Mouse (Mus musculus) kidney, adult 2 months (tissue): ENCODE measurements around the gene Ciart. TPM values are rescaled to one million over a fixed set of nuclear protein-coding genes. Genes with fewer than 3 reads are reported as not detected.

Experiments
- DNase-seq: peaks from one replicate; pipeline ENCODE4 v3.0.0; 2021
- H3K27ac ChIP-seq: fragments of 200-500 bp; 2 replicates; pipeline ENCODE4 v1.5.1; 2012; ENCODE audit warnings: low read depth, low read length, control low read depth, inconsistent platforms; ENCODE audit not compliant: insufficient read depth
- H3K27me3 ChIP-seq: fragments of 200-500 bp; replicated peaks from 2 replicates; pipeline ENCODE4 v1.6.1; 2012; ENCODE audit warnings: mild to moderate bottlenecking, moderate library complexity, low read length, inconsistent platforms; ENCODE audit not compliant: control insufficient read depth, insufficient read depth
- H3K36me3 ChIP-seq: fragments of 200-500 bp; 2 replicates; pipeline ENCODE4 v1.6.1; 2012; ENCODE audit warnings: mild to moderate bottlenecking, moderate library complexity, low read length, inconsistent platforms; ENCODE audit not compliant: control insufficient read depth, insufficient read depth
- H3K4me1 ChIP-seq: fragments of 200-500 bp; 2 replicates; pipeline ENCODE4 v1.6.1; 2011; ENCODE audit warnings: low read length; ENCODE audit not compliant: control insufficient read depth, insufficient read depth
- H3K4me3 ChIP-seq: fragments of 200-500 bp; 2 replicates; pipeline ENCODE4 v1.5.1; 2011; ENCODE audit warnings: mild to moderate bottlenecking, low read depth, low read length, control low read depth; ENCODE audit not compliant: insufficient read depth
- CTCF ChIP-seq: fragments of 200-500 bp; conservative IDR thresholded peaks from 2 replicates; pipeline ENCODE4 v1.5.1; 2011; ENCODE audit warnings: low read depth, mild to moderate bottlenecking, control low read depth, low read length, moderate library complexity, mixed read lengths; ENCODE audit not compliant: insufficient read depth, insufficient read length
- POLR2A ChIP-seq: fragments of 200-500 bp; IDR thresholded peaks from one replicate; pipeline ENCODE4 v1.6.1; 2011; ENCODE audit warnings: low read depth, low read length, control low read depth
- WGBS: fragments of 180-500 bp; shearing (Covaris S2); methylation state at CpG from one replicate; pipeline ENCODE4 v1.1.7; 2018; 5-methylcytosine and 5-hydroxymethylcytosine counted together
- polyA plus RNA-seq: library from polyadenylated mRNA; depleted of rRNA; stranded (reverse); fragments of >200 nt; gene quantifications from 2 replicates; pipeline ENCODE4 v1.2.3, GENCODE M21; 2012

The Ciart gene
- polyA plus RNA-seq, 1 experiment = 5.1 TPM

- Histone ChIP-seq H3K36me3 (no peaks in the 10 kb centered on the region), H3K4me3 (no peak overlapping the region), H3K4me1 (peaks cover 8% of the 10 kb centered on the region; the same call in 1 of the 2 replicates), H3K27me3 (no peaks in the 10 kb centered on the region), H3K27ac (no peak overlapping the region)
- WGBS = 83% methylated on average over 4 of the region's 4 CpGs
- no peak for DNase-seq
- TF ChIP-seq POLR2A (no peak), CTCF (no peak)
Measured at GRCm38 (mm10) chr3:95879063-95879462, 3.0 kb downstream of the Ciart start.

GRCm38 (mm10) chr3:95872048-95872447 lies 10.0 kb downstream of the Ciart start:
- H3K36me3 ChIP-seq = no peaks in the 10 kb centered on the region; the same call in 1 of the 2 replicates
- 46% methylated on average over 7 of the region's 7 CpGs for WGBS
- no peak for TF ChIP-seq POLR2A
- no peak for TF ChIP-seq CTCF
- H3K4me3 ChIP-seq = peak overlapping the region; percentile 71
- no peak for DNase-seq
- no peaks in the 10 kb centered on the region for H3K27me3 ChIP-seq
- no peak overlapping the region for H3K27ac ChIP-seq
- peaks cover 9% of the 10 kb centered on the region; the same call in 1 of the 2 replicates for H3K4me1 ChIP-seq

- WGBS = under 1% methylated on average over 33 of the region's 33 CpGs
- H3K4me3 ChIP-seq = peak within 1 kb of the TSS; percentile 71
- peaks cover 12% of the 10 kb centered on the region; the same call in 1 of the 2 replicates for H3K4me1 ChIP-seq
Measured at GRCm38 (mm10) chr3:95871392-95871867, 10.6 kb downstream of the Ciart start, which contains the start of gene Mrps21. TSS of gene Mrps21 (minus strand) at chr3:95871519.

GRCm38 (mm10) chr3:95870976-95871375 lies 11.1 kb downstream of the Ciart start:
- WGBS = 4% methylated on average over 15 of the region's 15 CpGs
- no peak for DNase-seq
- TF ChIP-seq POLR2A = no peak
- no peak for TF ChIP-seq CTCF
- peak overlapping the region; percentile 92 for H3K27ac ChIP-seq
- peak overlapping the region; percentile 71 for H3K4me3 ChIP-seq
- H3K27me3 ChIP-seq = no peaks in the 10 kb centered on the region
- H3K4me1 ChIP-seq = peaks cover 15% of the 10 kb centered on the region; the same call in 1 of the 2 replicates
- H3K36me3 ChIP-seq = no peaks in the 10 kb centered on the region; the same call in 1 of the 2 replicates

More at GRCm38 (mm10) chr3:95871392-95871867, 10.6 kb downstream of the Ciart start, which contains the start of gene Mrps21:
- TF ChIP-seq CTCF (no peak), POLR2A (peak; percentile 86)
- no peaks in the 10 kb centered on the region for H3K27me3 ChIP-seq
- H3K27ac ChIP-seq = peak within 1 kb of the TSS; percentile 92
- peak; percentile 95 for DNase-seq
- no peaks in the 10 kb centered on the region; the same call in 1 of the 2 replicates for H3K36me3 ChIP-seq

- H3K4me1 ChIP-seq = peaks cover 25% of the 10 kb centered on the region; the same call in 1 of the 2 replicates
- 77% methylated on average over 2 of the region's 2 CpGs for WGBS
- H3K36me3 ChIP-seq = no peaks in the 10 kb centered on the region; the same call in 1 of the 2 replicates
Measured at GRCm38 (mm10) chr3:95867408-95867807, 14.6 kb downstream of the Ciart start.

GRCm38 (mm10) chr3:95866071-95866470 lies 16.0 kb downstream of the Ciart start:
- H3K4me1 ChIP-seq = peaks cover 25% of the 10 kb centered on the region; the same call in 1 of the 2 replicates
- 55% methylated on average over 5 of the region's 5 CpGs for WGBS
- H3K36me3 ChIP-seq = no peaks in the 10 kb centered on the region; the same call in 1 of the 2 replicates
- peak; percentile 86 for DNase-seq
- no peaks in the 10 kb centered on the region for H3K27me3 ChIP-seq
- TF ChIP-seq CTCF (no peak), POLR2A (no peak)
- H3K4me3 ChIP-seq = no peak overlapping the region
- peak overlapping the region; percentile 86 for H3K27ac ChIP-seq

More at GRCm38 (mm10) chr3:95867408-95867807, 14.6 kb downstream of the Ciart start:
- H3K27me3 ChIP-seq = no peaks in the 10 kb centered on the region
- no peak for TF ChIP-seq CTCF
- TF ChIP-seq POLR2A = no peak
- peak; percentile 61 for DNase-seq
- H3K4me3 ChIP-seq = no peak overlapping the region
- H3K27ac ChIP-seq = no peak overlapping the region

GRCm38 (mm10) chr3:95865571-95865970 lies 16.5 kb downstream of the Ciart start:
- no peak for TF ChIP-seq CTCF
- no peak for TF ChIP-seq POLR2A
- Histone ChIP-seq H3K4me1 (peaks cover 25% of the 10 kb centered on the region; the same call in 1 of the 2 replicates), H3K27me3 (no peaks in the 10 kb centered on the region), H3K36me3 (no peaks in the 10 kb centered on the region; the same call in 1 of the 2 replicates), H3K27ac (peak overlapping the region; percentile 86), H3K4me3 (peak overlapping the region; percentile 10; the same call in 1 of the 2 replicates)
- DNase-seq = no peak
- 81% methylated on average over 20 of the region's 20 CpGs for WGBS
